Mouse (Mus musculus) embryonic fibroblast, embryonic 13.5 days (primary cell): ENCODE measurements around the gene Ctnna3. TPM values are rescaled to one million over a fixed set of nuclear protein-coding genes. Genes with fewer than 3 reads are reported as not detected.
"Not testable (repeated sequence)": the region's sequence is repeated elsewhere in the genome, so short reads cannot be mapped to it uniquely, and the experiment has no call there.

Experiments used
- H3K27ac ChIP-seq: 2 replicates; pipeline ENCODE4 v1.5.1; 2012; ENCODE audit warnings: low read length, control low read depth, inconsistent platforms; ENCODE audit not compliant: insufficient read depth
- H3K4me1 ChIP-seq: 2 replicates; pipeline ENCODE4 v1.6.1; 2011; ENCODE audit warnings: low read length; ENCODE audit not compliant: control insufficient read depth, insufficient read depth
- H3K4me3 ChIP-seq: 2 replicates; pipeline ENCODE4 v1.5.1; 2011; ENCODE audit warnings: mild to moderate bottlenecking, control low read depth, low read length; ENCODE audit not compliant: insufficient read depth
- CTCF ChIP-seq: IDR thresholded peaks from 2 replicates; pipeline ENCODE4 v1.5.1; 2011; ENCODE audit warnings: mild to moderate bottlenecking, control low read depth, low read length, moderate library complexity, borderline replicate concordance; ENCODE audit not compliant: insufficient read depth
- POLR2A ChIP-seq: IDR thresholded peaks from 2 replicates; pipeline ENCODE4 v1.6.1; 2011; ENCODE audit warnings: low read depth, mild to moderate bottlenecking, control low read depth, low read length, moderate library complexity
- polyA plus RNA-seq: library from polyadenylated mRNA; stranded (reverse); fragments of >200 nt; gene quantifications from 2 replicates; pipeline ENCODE4 v1.2.4, GENCODE M21; 2011; ENCODE audit warnings: low read depth; ENCODE audit not compliant: missing spikeins, insufficient read length

Ctnna3 gene
- polyA plus RNA-seq, 1 experiment, result 0.14 TPM

DNA sequence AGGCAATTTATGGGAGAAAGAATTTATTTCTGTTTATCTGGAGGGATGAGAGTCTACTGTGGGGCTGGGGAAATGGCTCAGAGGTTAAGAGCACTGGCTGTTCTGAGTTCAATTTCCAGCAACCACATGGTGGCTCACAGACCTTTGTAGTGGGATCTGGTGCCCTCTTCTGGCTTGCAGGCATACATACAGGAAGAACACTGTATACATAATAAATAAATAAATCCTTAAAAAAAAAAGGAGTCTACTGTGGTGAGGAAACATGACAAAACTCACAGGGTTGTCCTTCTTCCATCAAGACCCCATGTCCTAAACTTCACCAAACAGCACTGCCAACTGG lies 5.5 kb upstream of the Ctnna3 start:
- no peak overlapping the region for H3K27ac ChIP-seq
- TF ChIP-seq POLR2A (no peak), CTCF (no peak)
- H3K4me3 ChIP-seq, result no peak overlapping the region
- H3K4me1 ChIP-seq, result no peaks in the 10 kb centered on the region

DNA sequence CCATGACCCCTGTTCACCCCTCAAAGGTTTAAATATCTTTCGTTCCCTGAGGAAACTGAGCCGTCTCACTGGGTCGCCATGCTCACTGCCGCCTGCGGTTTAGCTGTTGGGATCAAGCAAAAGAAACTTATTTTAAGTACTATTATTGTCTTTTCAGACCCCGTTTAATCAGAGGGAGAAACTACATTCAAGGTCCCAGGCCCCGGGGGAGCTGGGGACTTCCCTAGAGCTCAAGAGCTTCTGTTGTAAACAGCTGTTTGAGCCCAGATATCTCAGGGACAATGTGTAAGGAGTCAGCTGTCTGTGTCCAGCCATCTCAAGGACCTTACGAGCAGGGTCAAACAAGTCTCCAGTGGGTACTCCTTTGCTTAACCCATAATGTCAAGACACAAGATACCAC lies 2.8 kb upstream of the Ctnna3 start:
- H3K4me3 ChIP-seq, result no peak overlapping the region
- TF ChIP-seq POLR2A (no peak), CTCF (no peak)
- H3K4me1 ChIP-seq, result no peaks in the 10 kb centered on the region
- no peak overlapping the region for H3K27ac ChIP-seq

DNA sequence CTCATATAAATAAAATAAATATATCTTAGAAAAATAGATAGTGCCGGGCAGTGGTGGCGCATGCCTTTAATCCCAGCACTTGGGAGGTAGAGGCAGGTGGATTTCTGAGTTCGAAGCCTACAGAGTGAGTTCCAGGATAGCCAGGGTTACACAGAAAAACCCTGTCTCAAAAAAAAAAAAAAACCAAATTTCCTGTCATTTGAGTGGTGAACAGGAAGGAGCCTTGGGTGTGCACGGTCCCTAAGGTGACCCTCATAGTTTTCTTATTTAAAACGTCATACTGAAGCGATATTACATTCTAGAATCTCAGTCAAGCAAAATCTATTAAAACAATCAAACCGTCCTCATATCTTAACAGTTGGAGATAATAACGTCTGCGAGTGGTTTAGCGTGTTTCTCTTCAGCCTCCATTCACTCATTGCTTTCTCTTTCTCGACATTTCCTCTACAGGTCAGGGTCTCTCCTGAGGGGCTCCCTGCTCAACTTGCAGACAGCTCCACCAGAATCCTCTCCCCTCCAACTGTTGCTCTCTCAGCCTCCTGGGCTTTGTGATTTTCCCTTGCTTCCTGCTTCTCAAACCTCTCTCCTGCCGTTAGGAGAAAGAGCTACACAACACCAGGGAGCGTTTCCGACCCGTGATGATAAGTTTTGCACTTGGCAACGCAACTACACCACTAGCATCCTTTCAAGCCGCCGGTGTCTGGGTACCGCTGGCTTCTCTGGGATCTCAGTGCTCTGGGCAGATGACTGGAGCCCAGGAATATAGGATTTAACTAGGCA lies 1.5 kb upstream of the Ctnna3 start:
- H3K27ac ChIP-seq, result no peak overlapping the region
- no peak for TF ChIP-seq CTCF
- no peak for TF ChIP-seq POLR2A
- H3K4me1 ChIP-seq, result no peaks in the 10 kb centered on the region
- peak overlapping the region; percentile 66 for H3K4me3 ChIP-seq

DNA sequence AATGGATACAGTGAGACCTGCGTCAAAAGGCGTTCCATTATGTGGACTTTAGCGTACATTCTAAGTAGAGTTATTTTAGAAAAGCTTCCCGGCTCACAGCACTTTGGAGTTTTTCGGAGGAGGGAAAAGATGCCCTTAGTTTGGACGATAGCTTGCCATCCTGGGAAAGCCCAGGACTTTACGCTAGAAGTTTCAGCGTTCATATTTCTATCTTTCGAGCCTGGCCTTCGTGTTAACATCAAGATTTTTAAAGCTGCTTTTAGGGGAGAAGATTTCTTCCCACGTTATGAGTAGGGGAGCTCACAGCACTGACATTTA lies 916 bp upstream of the Ctnna3 start:
- Histone ChIP-seq H3K4me3 (peak overlapping the region; percentile 66), H3K4me1 (no peaks in the 10 kb centered on the region), H3K27ac (no peak overlapping the region)
- TF ChIP-seq POLR2A (no peak), CTCF (no peak)

DNA sequence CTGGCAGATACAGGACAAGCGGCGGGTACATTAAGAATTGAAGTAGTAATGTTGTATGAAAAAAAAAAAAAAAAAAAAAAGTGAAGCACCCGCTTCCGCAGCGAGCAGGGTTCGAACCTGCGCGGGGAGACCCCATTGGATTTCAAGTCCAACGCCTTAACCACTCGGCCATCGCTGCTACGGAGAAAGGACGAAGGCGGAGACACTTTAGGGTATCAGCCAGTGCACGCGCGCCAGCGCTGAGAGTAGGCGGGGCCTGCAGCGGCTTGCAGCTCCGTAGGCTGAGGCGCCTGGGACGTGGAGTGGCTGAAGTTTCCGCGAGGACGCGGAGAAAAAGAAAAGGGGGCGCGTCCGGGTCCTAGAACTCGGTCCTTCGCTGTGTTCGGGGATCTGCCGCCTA lies 518 bp upstream of the Ctnna3 start:
- no peaks in the 10 kb centered on the region for H3K4me1 ChIP-seq
- H3K4me3 ChIP-seq, result peak overlapping the region; percentile 90
- TF ChIP-seq CTCF (no peak), POLR2A (no peak; the same call in 1 of the 2 replicates)
- H3K27ac ChIP-seq, result no peak overlapping the region

DNA sequence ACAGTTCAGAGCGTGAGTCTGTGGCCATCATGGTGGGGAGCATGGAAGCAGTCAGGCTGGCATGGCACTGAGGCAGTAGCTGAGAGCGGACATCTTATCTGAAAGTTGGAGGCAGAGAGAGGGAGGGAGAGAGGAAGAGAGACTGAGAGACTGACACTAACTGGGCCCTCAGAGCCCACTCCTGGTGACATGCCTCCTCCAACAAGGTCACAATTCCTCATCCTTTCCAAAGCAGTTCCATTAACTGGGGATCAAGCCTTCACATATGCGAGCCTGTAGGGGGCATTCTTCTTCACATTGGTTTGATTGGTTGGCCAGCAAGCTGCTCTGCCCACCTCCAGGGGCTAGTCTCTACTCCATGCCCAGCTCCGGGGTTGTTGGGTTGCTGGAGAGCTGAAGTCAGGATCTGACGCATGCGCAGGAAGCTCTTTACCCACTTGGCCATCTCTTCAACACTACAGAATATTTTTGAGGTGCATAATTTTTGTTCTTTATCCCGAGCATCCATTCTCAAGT lies 1.4 kb downstream of the Ctnna3 start:
- Histone ChIP-seq H3K4me3 (no peak overlapping the region), H3K4me1 (no peaks in the 10 kb centered on the region), H3K27ac (no peak overlapping the region)
- no peak for TF ChIP-seq POLR2A
- no peak for TF ChIP-seq CTCF

DNA sequence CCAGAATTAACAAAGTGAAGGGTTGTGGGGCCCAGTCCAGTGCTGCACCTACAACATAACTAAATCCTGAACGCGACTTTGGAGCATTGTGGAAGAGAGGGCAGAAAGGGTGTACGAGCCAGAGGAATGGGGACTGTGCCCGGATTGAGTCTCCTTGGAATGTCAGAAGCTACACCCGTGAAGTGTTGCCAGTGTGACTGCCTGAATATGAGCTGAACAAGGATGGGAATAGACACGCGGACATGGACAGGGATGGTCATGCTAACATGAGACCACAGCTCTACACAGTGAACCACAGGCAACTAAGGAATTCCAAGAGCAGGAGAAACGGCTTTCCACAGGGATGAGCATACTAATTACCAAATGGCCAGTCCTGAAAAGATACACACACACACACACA lies 2.2 kb downstream of the Ctnna3 start:
- Histone ChIP-seq H3K27ac (no peak overlapping the region), H3K4me1 (no peaks in the 10 kb centered on the region), H3K4me3 (no peak overlapping the region)
- TF ChIP-seq POLR2A, result no peak
- TF ChIP-seq CTCF, result no peak

DNA sequence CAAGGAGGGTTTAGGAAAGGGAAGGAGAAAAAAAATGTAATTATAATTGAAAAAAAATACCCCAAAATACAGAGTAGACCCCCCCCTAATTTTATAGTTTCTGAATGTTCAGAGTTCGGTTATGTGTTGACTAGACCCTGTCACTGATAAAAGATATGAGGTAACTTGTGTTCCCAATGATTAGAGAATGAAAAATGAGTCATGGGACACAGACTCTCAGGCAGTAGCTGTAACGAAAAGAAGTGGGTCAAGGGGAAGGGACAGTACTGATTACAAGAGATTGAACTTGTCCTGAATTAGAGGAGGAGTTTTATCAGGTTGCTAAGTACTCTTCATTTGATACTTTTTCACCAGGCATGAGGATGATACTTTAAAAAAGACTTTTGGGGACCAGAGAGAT lies 3.0 kb downstream of the Ctnna3 start:
- Histone ChIP-seq H3K4me1 (no peaks in the 10 kb centered on the region), H3K27ac (no peak overlapping the region), H3K4me3 (no peak overlapping the region)
- TF ChIP-seq CTCF (no peak), POLR2A (no peak)

DNA sequence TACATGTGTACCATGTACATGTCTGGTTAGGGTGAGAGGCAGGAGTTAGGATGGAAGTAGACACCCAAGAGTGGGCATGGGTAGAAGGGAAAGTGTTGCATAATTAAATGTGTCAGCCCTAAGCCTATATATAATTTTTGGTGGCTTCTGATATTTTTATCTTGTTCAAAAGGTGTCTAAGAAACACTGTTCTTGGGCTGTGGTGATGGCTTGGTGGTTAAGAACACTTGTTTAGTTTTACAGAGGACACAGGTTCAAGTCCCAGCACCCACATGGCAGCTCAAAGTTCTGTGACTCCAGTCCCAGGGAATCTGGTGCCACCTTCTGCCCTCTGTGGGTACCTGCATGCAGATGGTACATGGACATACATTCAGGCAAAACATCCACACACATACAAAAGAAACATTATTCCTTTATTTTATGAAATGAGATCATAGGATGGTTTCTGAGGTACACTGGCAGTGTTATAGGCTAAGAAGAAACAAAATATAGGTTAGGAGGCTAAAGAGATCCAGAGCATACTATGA lies 8.9 kb downstream of the Ctnna3 start:
- Histone ChIP-seq H3K4me1 (no peaks in the 10 kb centered on the region), H3K4me3 (no peak overlapping the region), H3K27ac (no peak overlapping the region)
- no peak for TF ChIP-seq POLR2A
- no peak for TF ChIP-seq CTCF

DNA sequence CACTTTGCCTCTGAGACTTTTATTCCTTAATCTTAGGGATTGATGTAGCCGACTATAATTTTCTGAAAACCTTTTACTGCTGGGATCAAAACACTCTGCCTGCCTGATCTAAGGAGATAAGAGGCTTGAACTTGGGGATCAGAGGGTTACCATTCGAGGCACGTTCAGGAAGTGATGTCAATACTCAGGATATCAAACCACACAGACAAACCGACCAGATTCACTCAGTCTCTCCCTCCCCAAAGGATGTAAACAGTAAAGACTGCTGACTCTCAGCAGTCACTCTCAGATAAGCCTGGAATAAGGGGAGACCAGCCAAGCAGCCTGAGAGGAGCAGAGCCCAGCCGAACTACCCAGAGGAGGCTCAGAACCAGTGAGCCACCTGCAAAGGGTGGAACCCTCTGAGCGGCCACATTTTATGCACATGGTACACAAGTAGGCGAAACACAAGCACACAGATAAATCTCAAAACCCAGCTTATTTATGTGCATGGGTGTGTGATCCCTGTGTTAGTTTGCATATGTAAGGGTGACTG lies 9.9 kb downstream of the Ctnna3 start:
- H3K27ac ChIP-seq, result no peak overlapping the region
- TF ChIP-seq CTCF, result no peak
- no peak for TF ChIP-seq POLR2A

DNA sequence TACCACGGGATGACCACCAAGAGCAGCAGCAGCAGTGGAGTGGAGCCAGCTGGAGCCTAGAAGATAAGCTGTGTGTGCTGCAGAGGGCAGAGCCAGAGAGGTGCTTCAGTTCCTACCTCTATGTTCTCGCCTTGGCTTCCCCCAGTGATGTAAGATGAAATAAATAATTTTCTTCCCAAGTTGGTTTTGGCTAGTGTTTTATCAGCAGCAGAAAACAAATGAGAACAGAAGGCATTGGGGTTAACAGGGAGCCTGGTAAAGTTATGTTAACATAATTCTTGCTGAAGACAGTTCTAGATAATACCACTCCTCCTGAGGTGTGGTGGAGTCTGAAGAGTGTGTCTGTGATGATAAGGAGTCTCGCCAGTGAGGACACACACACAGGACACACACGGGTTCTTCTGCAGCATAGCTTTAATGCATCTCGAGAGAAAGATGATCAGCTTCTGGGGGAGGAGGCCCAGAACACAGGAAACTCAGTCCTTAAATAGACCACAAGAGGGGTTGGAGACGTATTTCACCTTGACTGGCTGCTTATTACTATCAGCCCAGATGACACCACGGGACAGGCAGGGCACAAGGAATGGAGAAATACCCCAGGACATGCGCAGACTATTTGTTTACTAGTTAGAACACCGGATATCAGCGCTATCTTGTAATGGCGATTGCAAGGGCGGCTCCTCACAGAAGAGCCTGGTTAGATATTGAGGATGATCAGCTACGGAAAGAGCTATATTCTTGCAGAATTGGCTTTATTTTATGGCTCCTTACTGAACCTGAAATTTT lies 14.9 kb downstream of the Ctnna3 start:
- not testable (repeated sequence) for H3K27ac ChIP-seq, H3K4me1 ChIP-seq, H3K4me3 ChIP-seq

More for the DNA sequence above, 9.9 kb downstream of the Ctnna3 start:
- Histone ChIP-seq H3K4me3 (no peak overlapping the region), H3K4me1 (no peaks in the 10 kb centered on the region)
